Mouse (Mus musculus): ENCODE results near the gene Ubald2.
"Not testable (repeated sequence)": the region's sequence is repeated elsewhere in the genome, so short reads cannot be mapped to it uniquely, and the experiment has no call there.

GRCm38 (mm10) chr11:116426328-116426727 lies 7.6 kb upstream of the Ubald2 start:
- not testable (repeated sequence) for TF ChIP-seq CTCF, EP300 (IDR thresholded peaks at IDR 0.05)
